ENCODE assay signal across 9 mouse cellular contexts in genomic region chr6:39286053-39286731, GRCm38 (mm10).
DNase-seq lines count a peak whose midpoint lies in the region; ATAC-seq and TF ChIP-seq lines count a peak whose summit lies in the region.
"Had no signal": no experiment of that assay in that cellular context is flagged by ENCODE, and none has a peak within 500 bp of the region (broad histone marks: within the 10 kb centered on the region; RNA-seq: fewer than 3 reads in every experiment).

No protein-coding gene starts in this region.

- H3K4me3 ChIP-seq in gastrocnemius, adult 2 months = no peak overlapping the region
- no peak overlapping the region for H3K4me3 ChIP-seq in embryonic facial prominence, embryonic 14.5 days (ENCODE audit: low read depth, low read length)
- H3K4me3 ChIP-seq in limb, embryonic 13.5 days = no peak overlapping the region

- no peak overlapping the region for H3K9ac ChIP-seq in embryonic facial prominence, embryonic 14.5 days (ENCODE audit: low read depth, low read length)
- H3K9ac ChIP-seq in limb, embryonic 13.5 days = no peak overlapping the region

- H3K27ac ChIP-seq in gastrocnemius, adult 2 months = peak overlapping the region; percentile 8; the same call in 1 of the 2 replicates
- H3K27ac ChIP-seq in embryonic facial prominence, embryonic 14.5 days (replicated peaks; ENCODE audit: low read depth, low read length) = peak overlapping the region; percentile 63
- H3K27ac ChIP-seq in limb, embryonic 13.5 days = peak overlapping the region; percentile 73

- H3K27me3 ChIP-seq in embryonic facial prominence, embryonic 14.5 days (replicated peaks; ENCODE audit: control insufficient read depth, insufficient read depth, low read length) = no peaks in the 10 kb centered on the region
- H3K27me3 ChIP-seq in limb, embryonic 13.5 days = no peaks in the 10 kb centered on the region
- H3K27me3 ChIP-seq: CH12.LX had no signal

- WGBS in embryonic facial prominence, embryonic 14.5 days = 11% methylated on average over 6 of the region's 9 CpGs
- 4% methylated on average over 9 of the region's 9 CpGs for WGBS in limb, embryonic 13.5 days

- ATAC-seq in embryonic facial prominence, embryonic 14.5 days (ENCODE audit: low read depth) = peak; percentile 58
- ATAC-seq in limb, embryonic 13.5 days (ENCODE audit: low FRiP score, low read depth) = peak; percentile 58; the same call in 1 of the 2 replicates

- H3K9me3 ChIP-seq in embryonic facial prominence, embryonic 14.5 days (ENCODE audit: control insufficient read depth, low read length) = no peaks in the 10 kb centered on the region
- no peaks in the 10 kb centered on the region for H3K9me3 ChIP-seq in limb, embryonic 13.5 days

- H3K4me2 ChIP-seq in embryonic facial prominence, embryonic 14.5 days (ENCODE audit: low read depth, low read length) = no peak overlapping the region
- H3K4me2 ChIP-seq in limb, embryonic 13.5 days (replicated peaks) = 0 out of 2 replicates have a peak overlapping the region, but pooled peaks have one; percentile 27

- intact Hi-C loops in gastrocnemius, adult 2 months (cut with DNase I) = no loop called here

- no peak for TF ChIP-seq CTCF in gastrocnemius, adult 2 months (IDR thresholded peaks at IDR 0.05)

- H3K36me3 ChIP-seq in embryonic facial prominence, embryonic 14.5 days (ENCODE audit: control insufficient read depth, insufficient read depth, low read length) = no peaks in the 10 kb centered on the region
- H3K36me3 ChIP-seq in limb, embryonic 13.5 days = no peaks in the 10 kb centered on the region

- no peak for DNase-seq in gastrocnemius, adult 2 months
- DNase-seq in gastrocnemius, postnatal 10 days = no peak
- DNase-seq in adipocyte (ENCODE audit: low spot score) = peak; percentile 87
- DNase-seq in embryonic facial prominence, embryonic 14.5 days (ENCODE audit: low spot score) = peak; percentile 60
- peak; percentile 73 for DNase-seq in thymus, postnatal 4 days
- DNase-seq in layer of hippocampus, postnatal 10 days (ENCODE audit: low spot score in 2 of 2) = no peak
- no peak for DNase-seq in right cerebral cortex, adult 18-20 months

- peaks cover 5% of the 10 kb centered on the region for H3K4me1 ChIP-seq in embryonic facial prominence, embryonic 14.5 days (ENCODE audit: control insufficient read depth, insufficient read depth, low read length)
- H3K4me1 ChIP-seq in limb, embryonic 13.5 days = peaks cover 35% of the 10 kb centered on the region

Comparison
In these comparisons a context has a peak if more than half of its experiments do, and no peak if none do; other contexts are left out.
1. DNase-seq: peak in adipocyte (single experiment), embryonic facial prominence, embryonic 14.5 days (single experiment) and thymus, postnatal 4 days (single experiment); none in gastrocnemius, adult 2 months (single experiment), gastrocnemius, postnatal 10 days (single experiment), layer of hippocampus, postnatal 10 days (0 of 2) and right cerebral cortex, adult 18-20 months (single experiment).
2. H3K27ac ChIP-seq: peak in every context shown above with its lines; median percentile 73 in limb, embryonic 13.5 days; 63 in embryonic facial prominence, embryonic 14.5 days; 8 in gastrocnemius, adult 2 months.